Mouse (Mus musculus) right cerebral cortex, postnatal 14 days (tissue): Measurements from ENCODE around the gene Efhd2.

Experiments used
- DNase-seq: peaks from one replicate; pipeline ENCODE4 v3.0.0; 2022

Gene Efhd2

GRCm38 (mm10) chr4:141874601-141875460 is at the start of gene Efhd2:
TSS of gene Efhd2 (minus strand) at chr4:141874920.
- DNase-seq = peak; percentile 81

- DNase-seq = peak; percentile 34
Measured at GRCm38 (mm10) chr4:141923961-141924360, 49.2 kb upstream of the Efhd2 start.

GRCm38 (mm10) chr4:141920391-141920790 is 45.7 kb upstream of the Efhd2 start:
- no peak for DNase-seq

- no peak for DNase-seq
Measured at GRCm38 (mm10) chr4:141917735-141918419, 43.2 kb upstream of the Efhd2 start.

- DNase-seq = no peak
Measured at GRCm38 (mm10) chr4:141914040-141914439, 39.3 kb upstream of the Efhd2 start.

GRCm38 (mm10) chr4:141913201-141913993 is 38.7 kb upstream of the Efhd2 start:
- no peak for DNase-seq

- no peak for DNase-seq
Measured at GRCm38 (mm10) chr4:141904710-141905109, 30.0 kb upstream of the Efhd2 start.

GRCm38 (mm10) chr4:141902479-141902858 is 27.7 kb upstream of the Efhd2 start:
- no peak for DNase-seq

GRCm38 (mm10) chr4:141901711-141902478 is 27.2 kb upstream of the Efhd2 start:
- no peak for DNase-seq

GRCm38 (mm10) chr4:141900421-141900820 is 25.7 kb upstream of the Efhd2 start:
- no peak for DNase-seq

- no peak for DNase-seq
Measured at GRCm38 (mm10) chr4:141899936-141900335, 25.2 kb upstream of the Efhd2 start.

- DNase-seq = no peak
Measured at GRCm38 (mm10) chr4:141898905-141899304, 24.2 kb upstream of the Efhd2 start.

- no peak for DNase-seq
Measured at GRCm38 (mm10) chr4:141897838-141898237, 23.1 kb upstream of the Efhd2 start.

- no peak for DNase-seq
Measured at GRCm38 (mm10) chr4:141897225-141897624, 22.5 kb upstream of the Efhd2 start.

- peak; percentile 47 for DNase-seq
Measured at GRCm38 (mm10) chr4:141895772-141896171, 21.1 kb upstream of the Efhd2 start.

GRCm38 (mm10) chr4:141893157-141893784 is 18.6 kb upstream of the Efhd2 start:
- DNase-seq = no peak

- no peak for DNase-seq
Measured at GRCm38 (mm10) chr4:141886385-141886968, 11.8 kb upstream of the Efhd2 start.

GRCm38 (mm10) chr4:141885451-141885850 is 10.7 kb upstream of the Efhd2 start:
- DNase-seq = no peak

GRCm38 (mm10) chr4:141882858-141883257 is 8.1 kb upstream of the Efhd2 start:
- DNase-seq = no peak

- DNase-seq = no peak
Measured at GRCm38 (mm10) chr4:141881950-141882349, 7.2 kb upstream of the Efhd2 start.

GRCm38 (mm10) chr4:141881289-141881914 is 6.7 kb upstream of the Efhd2 start:
- no peak for DNase-seq
